Comparison of ENCODE assay signal across 25 mouse cellular contexts in genomic region chr11:40456571-40456970, GRCm38 (mm10).
A peak's percentile ranks its signal among the peaks of the same experiment; 100 is the strongest.
DNase-seq lines count a peak whose midpoint lies in the region; ATAC-seq lines count a peak whose summit lies in the region.
"Had no signal": no experiment of that assay in that cellular context is flagged by ENCODE, and none has a peak within 500 bp of the region (broad histone marks: within the 10 kb centered on the region; RNA-seq: fewer than 3 reads in every experiment).

No protein-coding gene starts in this region.

- H3K4me3 ChIP-seq in midbrain, embryonic 13.5 days (replicated peaks) = no peak overlapping the region
- H3K4me3 ChIP-seq in midbrain, embryonic 16.5 days (ENCODE audit: low read depth, low read length) = no peak overlapping the region
- H3K4me3 ChIP-seq in forebrain, embryonic 11.5 days (ENCODE audit: low read depth, low read length) = no peak overlapping the region
- H3K4me3 ChIP-seq in forebrain, embryonic 16.5 days (replicated peaks; ENCODE audit: low read length) = no peak overlapping the region
- H3K4me3 ChIP-seq: gastrocnemius, adult 2 months; heart, embryonic 10.5 days; limb, embryonic 15.5 days; liver, embryonic 15.5 days; megakaryocyte, embryonic 14.5 days; myocyte had no signal

- H3K9me3 ChIP-seq in midbrain, embryonic 13.5 days = no peaks in the 10 kb centered on the region
- H3K9me3 ChIP-seq in midbrain, embryonic 16.5 days (replicated peaks; ENCODE audit: control insufficient read depth, low read length, poor library complexity, severe bottlenecking) = no peaks in the 10 kb centered on the region
- H3K9me3 ChIP-seq in forebrain, embryonic 11.5 days (ENCODE audit: control insufficient read depth, low read length) = no peaks in the 10 kb centered on the region
- no peaks in the 10 kb centered on the region for H3K9me3 ChIP-seq in forebrain, embryonic 16.5 days (ENCODE audit: control insufficient read depth, low read length)
- H3K9me3 ChIP-seq: heart, embryonic 10.5 days; limb, embryonic 15.5 days; liver, embryonic 15.5 days; megakaryocyte, embryonic 14.5 days had no signal

- peak; percentile 58 for DNase-seq in forebrain, embryonic 11.5 days (ENCODE audit: low spot score)
- peak; percentile 66 for DNase-seq in retina, embryonic 14.5 days (ENCODE audit: low spot score)
- DNase-seq in lung, adult 18-20 months = no peak
- DNase-seq in lung, postnatal 14 days = no peak
- DNase-seq: adrenal gland, postnatal 14 days; cerebellum, adult 18-20 months; cerebellum, postnatal 25 days; embryo, embryonic 11 days; gastrocnemius, adult 2 months; heart, postnatal 10 days; kidney, adult 8-10 months; kidney, postnatal 25 days; lung, postnatal 10 days; right cerebral cortex, adult 18-20 months; thymus, postnatal 4 days had no signal

- ATAC-seq in midbrain, embryonic 13.5 days = peak; percentile 60; the same call in 1 of the 2 replicates
- no peak for ATAC-seq in midbrain, embryonic 16.5 days
- peak; percentile 94 for ATAC-seq in forebrain, embryonic 11.5 days (replicated peaks; ENCODE audit: low FRiP score)
- peak; percentile 95 for ATAC-seq in forebrain, embryonic 16.5 days
- ATAC-seq: inflammation-experienced regulatory T-cells, adult 6 months; Patski had no signal

- no peak overlapping the region for H3K27ac ChIP-seq in midbrain, embryonic 13.5 days
- H3K27ac ChIP-seq in midbrain, embryonic 16.5 days (ENCODE audit: low read length) = no peak overlapping the region
- H3K27ac ChIP-seq in forebrain, embryonic 11.5 days (ENCODE audit: low read depth, low read length) = no peak overlapping the region
- no peak overlapping the region for H3K27ac ChIP-seq in forebrain, embryonic 16.5 days (ENCODE audit: low read length)
- H3K27ac ChIP-seq: gastrocnemius, adult 2 months; heart, embryonic 10.5 days; limb, embryonic 15.5 days; liver, embryonic 15.5 days had no signal

- 0 out of 2 replicates have a peak, but pooled peaks cover 5% of the 10 kb centered on the region for H3K4me1 ChIP-seq in midbrain, embryonic 13.5 days (replicated peaks)
- no peaks in the 10 kb centered on the region for H3K4me1 ChIP-seq in midbrain, embryonic 16.5 days (ENCODE audit: control insufficient read depth, insufficient read depth, low read length)
- H3K4me1 ChIP-seq in forebrain, embryonic 11.5 days (replicated peaks; ENCODE audit: control insufficient read depth, insufficient read depth, low read length) = no peaks in the 10 kb centered on the region
- no peaks in the 10 kb centered on the region for H3K4me1 ChIP-seq in forebrain, embryonic 16.5 days (replicated peaks; ENCODE audit: control insufficient read depth, insufficient read depth, low read length)
- H3K4me1 ChIP-seq: heart, embryonic 10.5 days; limb, embryonic 15.5 days; liver, embryonic 15.5 days; megakaryocyte, embryonic 14.5 days had no signal

- no peaks in the 10 kb centered on the region for H3K27me3 ChIP-seq in midbrain, embryonic 13.5 days
- no peaks in the 10 kb centered on the region for H3K27me3 ChIP-seq in midbrain, embryonic 16.5 days (ENCODE audit: control insufficient read depth, insufficient read depth, low read depth, low read length)
- peaks cover 31% of the 10 kb centered on the region for H3K27me3 ChIP-seq in forebrain, embryonic 11.5 days (ENCODE audit: control insufficient read depth, insufficient read depth, low read length)
- H3K27me3 ChIP-seq in forebrain, embryonic 16.5 days (replicated peaks; ENCODE audit: control insufficient read depth, insufficient read depth, low read length) = peaks cover 38% of the 10 kb centered on the region
- H3K27me3 ChIP-seq: limb, embryonic 15.5 days; liver, embryonic 15.5 days; megakaryocyte, embryonic 14.5 days; Patski had no signal

- WGBS in midbrain, embryonic 13.5 days = 60% methylated on average over 6 of the region's 6 CpGs
- 58% methylated on average over 6 of the region's 6 CpGs for WGBS in midbrain, embryonic 16.5 days
- WGBS in forebrain, embryonic 11.5 days = 32% methylated on average over 6 of the region's 6 CpGs
- 12% methylated on average over 6 of the region's 6 CpGs for WGBS in forebrain, embryonic 16.5 days

- no peak overlapping the region for H3K9ac ChIP-seq in midbrain, embryonic 13.5 days (replicated peaks)
- H3K9ac ChIP-seq in midbrain, embryonic 16.5 days (ENCODE audit: low read depth, low read length) = no peak overlapping the region
- no peak overlapping the region for H3K9ac ChIP-seq in forebrain, embryonic 11.5 days (ENCODE audit: low read length)
- no peak overlapping the region for H3K9ac ChIP-seq in forebrain, embryonic 16.5 days (replicated peaks; ENCODE audit: low read depth, low read length)
- H3K9ac ChIP-seq: limb, embryonic 15.5 days; liver, embryonic 15.5 days had no signal

- no peak overlapping the region for H3K4me2 ChIP-seq in midbrain, embryonic 13.5 days (replicated peaks)
- H3K4me2 ChIP-seq in midbrain, embryonic 16.5 days (ENCODE audit: low read length) = no peak overlapping the region
- no peak overlapping the region for H3K4me2 ChIP-seq in forebrain, embryonic 11.5 days (ENCODE audit: low read depth, low read length, severe bottlenecking)
- H3K4me2 ChIP-seq in forebrain, embryonic 16.5 days (ENCODE audit: low read length) = no peak overlapping the region
- H3K4me2 ChIP-seq: limb, embryonic 15.5 days; liver, embryonic 15.5 days had no signal

- H3K36me3 ChIP-seq in midbrain, embryonic 13.5 days = no peaks in the 10 kb centered on the region
- no peaks in the 10 kb centered on the region for H3K36me3 ChIP-seq in midbrain, embryonic 16.5 days (ENCODE audit: control insufficient read depth, insufficient read depth, low read length)
- no peaks in the 10 kb centered on the region for H3K36me3 ChIP-seq in forebrain, embryonic 11.5 days (ENCODE audit: control insufficient read depth, insufficient read depth, low read length)
- H3K36me3 ChIP-seq in forebrain, embryonic 16.5 days (ENCODE audit: control insufficient read depth, insufficient read depth) = no peaks in the 10 kb centered on the region
- H3K36me3 ChIP-seq: heart, embryonic 10.5 days; limb, embryonic 15.5 days; liver, embryonic 15.5 days had no signal

Comparison
In these comparisons a context has a peak if more than half of its experiments do, and no peak if none do; other contexts are left out.
1. DNase-seq: peak in forebrain, embryonic 11.5 days (single experiment) and retina, embryonic 14.5 days (single experiment); none in lung, adult 18-20 months (0 of 2) and lung, postnatal 14 days (single experiment).